Mouse (Mus musculus) MEL (cell line): ENCODE data around the gene Tmem62. TPM values are rescaled to one million over a fixed set of nuclear protein-coding genes. Genes with fewer than 3 reads are reported as not detected.
"Not testable (repeated sequence)": the region's sequence is repeated elsewhere in the genome, so short reads cannot be mapped to it uniquely, and the experiment has no call there.

ENCODE experiments used
- DNase-seq: peaks from one replicate; pipeline ENCODE4 v3.0.0; 2011; ENCODE audit warnings: low read depth, low spot score
- H3K27ac ChIP-seq: 2 replicates; pipeline ENCODE4 v1.5.1; 2012; ENCODE audit warnings: low read depth, mild to moderate bottlenecking, control low read depth, low read length, moderate library complexity; ENCODE audit not compliant: control insufficient read depth
- H3K27me3 ChIP-seq, 2 experiments: fragments of 150-350 bp in 1 of 2; sonication (generic) in 1 of 2; 2 replicates each; pipeline ENCODE4 v1.6.1; 2012; ENCODE audit warnings: low read length in 2 of 2, mild to moderate bottlenecking in 2 of 2, improper control_type of control experiment in 1 of 2, moderate library complexity in 1 of 2; ENCODE audit not compliant: insufficient read depth in 2 of 2, control insufficient read depth in 1 of 2
- H3K36me3 ChIP-seq, 2 experiments: 2 replicates each; pipeline ENCODE4 v1.6.1; 2012 to 2014; ENCODE audit warnings: low read length in 2 of 2, improper control_type of control experiment in 1 of 2, inconsistent platforms in 1 of 2, mild to moderate bottlenecking in 1 of 2; ENCODE audit not compliant: insufficient read depth in 2 of 2, control insufficient read depth in 1 of 2
- H3K4me1 ChIP-seq, 2 experiments: fragments of 150-350 bp in 1 of 2; sonication (generic) in 1 of 2; 2 replicates each; pipeline ENCODE4 v1.6.1; 2012; ENCODE audit warnings: low read length in 2 of 2, improper control_type of control experiment in 1 of 2, mild to moderate bottlenecking in 1 of 2; ENCODE audit not compliant: insufficient read depth in 2 of 2, control insufficient read depth in 1 of 2
- H3K4me3 ChIP-seq, 2 experiments: fragments of 150-350 bp in 1 of 2; sonication (generic) in 1 of 2; 2 replicates each; pipeline ENCODE4 v1.5.1; 2012; ENCODE audit warnings: low read depth in 2 of 2, low read length in 2 of 2, mild to moderate bottlenecking in 2 of 2, moderate library complexity in 2 of 2, control low read depth in 1 of 2, improper control_type of control experiment in 1 of 2; ENCODE audit not compliant: control insufficient read depth in 1 of 2, insufficient read depth in 1 of 2
- H3K79me2 ChIP-seq: 2 replicates; pipeline ENCODE4 v1.6.1; 2012; ENCODE audit warnings: mild to moderate bottlenecking, low read length, moderate library complexity; ENCODE audit not compliant: control insufficient read depth, poor library complexity, insufficient read depth
- H3K9ac ChIP-seq: 2 replicates; pipeline ENCODE4 v1.6.1; 2012; ENCODE audit warnings: low read depth, mild to moderate bottlenecking, control low read depth, low read length, moderate library complexity; ENCODE audit not compliant: control insufficient read depth, poor library complexity, severe bottlenecking
- H3K9me3 ChIP-seq: fragments of 150-350 bp; sonication (generic); replicated peaks from 2 replicates; pipeline ENCODE4 v1.6.1; 2012; ENCODE audit warnings: mild to moderate bottlenecking, low read length, improper control_type of control experiment, moderate library complexity; ENCODE audit not compliant: insufficient read depth
- BHLHE40 ChIP-seq: IDR thresholded peaks from 2 replicates; pipeline ENCODE4 v1.6.1; 2012; ENCODE audit warnings: low read depth, mild to moderate bottlenecking, inconsistent platforms, low read length, improper control_type of control experiment, borderline replicate concordance
- ELF1 ChIP-seq: IDR thresholded peaks from 2 replicates; pipeline ENCODE4 v1.6.1; 2014; ENCODE audit warnings: low read depth, mild to moderate bottlenecking, inconsistent platforms, low read length, improper control_type of control experiment, moderate library complexity
- EP300 ChIP-seq, 2 experiments: IDR thresholded peaks; 2 replicates each; pipeline ENCODE4 v1.6.1; 2011; ENCODE audit warnings: improper control_type of control experiment in 2 of 2, low read length in 2 of 2, low read depth in 1 of 2, mild to moderate bottlenecking in 1 of 2
- GABPA ChIP-seq: IDR thresholded peaks from 2 replicates; pipeline ENCODE4 v1.6.1; 2012; ENCODE audit warnings: low read depth, mild to moderate bottlenecking, inconsistent platforms, low read length, improper control_type of control experiment, moderate library complexity
- HCFC1 ChIP-seq: IDR thresholded peaks from 2 replicates; pipeline ENCODE4 v1.6.1; 2012; ENCODE audit warnings: low read depth, mild to moderate bottlenecking, inconsistent platforms, low read length, improper control_type of control experiment, moderate library complexity
- JUND ChIP-seq: IDR thresholded peaks from 2 replicates; pipeline ENCODE4 v1.6.1; 2011; ENCODE audit warnings: low read depth, mild to moderate bottlenecking, improper control_type of control experiment, low read length
- MAX ChIP-seq: IDR thresholded peaks from 2 replicates; pipeline ENCODE4 v1.6.1; 2011; ENCODE audit warnings: low read length, improper control_type of control experiment
- MAZ ChIP-seq: IDR thresholded peaks from 2 replicates; pipeline ENCODE4 v1.6.1; 2012; ENCODE audit warnings: low read depth, mild to moderate bottlenecking, inconsistent platforms, low read length, improper control_type of control experiment
- MEF2A ChIP-seq: IDR thresholded peaks from 2 replicates; pipeline ENCODE4 v1.6.1; 2014; ENCODE audit warnings: low read depth, mild to moderate bottlenecking, inconsistent platforms, low read length, improper control_type of control experiment; ENCODE audit not compliant: poor library complexity, insufficient replicate concordance, severe bottlenecking; ENCODE audit errors: extremely low read depth
- MYB ChIP-seq: IDR thresholded peaks from 2 replicates; pipeline ENCODE4 v1.6.1; 2011; ENCODE audit warnings: mild to moderate bottlenecking, low read depth, low read length, improper control_type of control experiment
- MYC ChIP-seq: IDR thresholded peaks from 2 replicates; pipeline ENCODE4 v1.6.1; 2011; ENCODE audit warnings: low read depth, mild to moderate bottlenecking, low read length, improper control_type of control experiment, moderate library complexity
- NRF1 ChIP-seq: IDR thresholded peaks from 2 replicates; pipeline ENCODE4 v1.6.1; 2014; ENCODE audit warnings: low read depth, mild to moderate bottlenecking, inconsistent platforms, low read length, improper control_type of control experiment, moderate library complexity; ENCODE audit not compliant: poor library complexity, insufficient read depth, severe bottlenecking
- RCOR1 ChIP-seq: IDR thresholded peaks from 2 replicates; pipeline ENCODE4 v1.6.1; 2012; ENCODE audit warnings: low read depth, mild to moderate bottlenecking, inconsistent platforms, low read length, improper control_type of control experiment
- SIN3A ChIP-seq: IDR thresholded peaks from 2 replicates; pipeline ENCODE4 v1.6.1; 2012; ENCODE audit warnings: low read length, improper control_type of control experiment, inconsistent platforms
- SMC3 ChIP-seq: IDR thresholded peaks from 2 replicates; pipeline ENCODE4 v1.6.1; 2011; ENCODE audit warnings: low read depth, low read length, improper control_type of control experiment
- TAL1 ChIP-seq: IDR thresholded peaks from 2 replicates; pipeline ENCODE4 v1.6.1; 2012; ENCODE audit warnings: mild to moderate bottlenecking, inconsistent platforms, low read length, moderate library complexity, mixed read lengths
- TBP ChIP-seq: IDR thresholded peaks from 2 replicates; pipeline ENCODE4 v1.8.0; 2011; ENCODE audit warnings: low read depth, low read length, improper control_type of control experiment
- TCF12 ChIP-seq: IDR thresholded peaks from 2 replicates; pipeline ENCODE4 v1.6.1; 2014; ENCODE audit warnings: low read depth, mild to moderate bottlenecking, inconsistent platforms, low read length, improper control_type of control experiment, moderate library complexity
- USF1 ChIP-seq: IDR thresholded peaks from 2 replicates; pipeline ENCODE4 v1.6.1; 2014; ENCODE audit warnings: low read depth, mild to moderate bottlenecking, inconsistent platforms, low read length, improper control_type of control experiment, moderate library complexity
- ZKSCAN1 ChIP-seq: IDR thresholded peaks from 2 replicates; pipeline ENCODE4 v1.6.1; 2012; ENCODE audit warnings: low read depth, mild to moderate bottlenecking, inconsistent platforms, low read length, improper control_type of control experiment, moderate library complexity
- ZMIZ1 ChIP-seq: IDR thresholded peaks from 2 replicates; pipeline ENCODE4 v1.6.1; 2012; ENCODE audit warnings: low read depth, mild to moderate bottlenecking, inconsistent platforms, low read length, improper control_type of control experiment, moderate library complexity
- polyA plus RNA-seq, 2 experiments: library from polyadenylated mRNA; stranded (reverse) in 1 of 2; unstranded in 1 of 2; fragments of >175 nt in 1 of 2; fragments of >200 nt in 1 of 2; gene quantifications; 2 replicates each; pipeline versions ENCODE4 v1.2.1 to v1.2.4; 2012; ENCODE audit warnings: low replicate concordance in 2 of 2, low read depth in 1 of 2; ENCODE audit not compliant: insufficient read length in 2 of 2, insufficient read depth in 1 of 2, missing spikeins in 1 of 2
- total RNA-seq: library from RNA; depleted of rRNA; stranded (reverse); fragments of 300-350 nt; gene quantifications from 2 replicates; pipeline ENCODE4 v1.2.3, GENCODE M21; 2012

Gene Tmem62
- total and polyA plus RNA-seq, 3 experiments, result 1.8 to 2.9 TPM; not detected in 1

- Histone ChIP-seq H3K4me1 (no peaks in the 10 kb centered on the region), H3K27me3 (no peaks in the 10 kb centered on the region), H3K36me3 (no peaks in the 10 kb centered on the region), H3K9ac (no peak overlapping the region), H3K79me2 (no peaks in the 10 kb centered on the region), H3K9me3 (no peaks in the 10 kb centered on the region), H3K27ac (no peak overlapping the region), H3K4me3 (no peak overlapping the region)
- DNase-seq, result no peak
- TF ChIP-seq MAX (no peak), USF1 (no peak), SIN3A (no peak), BHLHE40 (no peak), TAL1 (no peak), ZKSCAN1 (no peak), MAZ (no peak)
- TF ChIP-seq, all 39 proteins: peak for 0
These were observed 14.4 kb downstream of the Tmem62 start for GRCm38 (mm10) chr2:120991196-120991595.

GRCm38 (mm10) chr2:120996607-120997006 is 19.8 kb downstream of the Tmem62 start:
- H3K4me1 ChIP-seq, H3K27me3 ChIP-seq, DNase-seq, H3K27ac ChIP-seq, H3K79me2 ChIP-seq, H3K36me3 ChIP-seq, H3K4me3 ChIP-seq, H3K9me3 ChIP-seq, H3K9ac ChIP-seq: not testable (repeated sequence)

GRCm38 (mm10) chr2:120998863-120999262 is 22.0 kb downstream of the Tmem62 start:
- 0 out of 4 replicates have a peak, but pooled peaks of 1 of the 2 experiments have one; percentile 9 for TF ChIP-seq EP300 (IDR thresholded peaks at IDR 0.05; ENCODE audit: low read depth in 1 of 2, low read length in 2 of 2)
- no peak for TF ChIP-seq JUND
- no peak for TF ChIP-seq MYC
- TF ChIP-seq, all 39 proteins: peak for 1
- H3K4me1 ChIP-seq, result no peaks in the 10 kb centered on the region
- H3K9me3 ChIP-seq, result no peaks in the 10 kb centered on the region
- H3K9ac ChIP-seq, result no peak overlapping the region
- no peaks in the 10 kb centered on the region for H3K79me2 ChIP-seq
- DNase-seq, result no peak
- H3K27me3 ChIP-seq, result no peaks in the 10 kb centered on the region
- no peak overlapping the region for H3K4me3 ChIP-seq
- no peak overlapping the region for H3K27ac ChIP-seq
- H3K36me3 ChIP-seq, result no peaks in the 10 kb centered on the region

- Histone ChIP-seq H3K4me3 (no peak overlapping the region), H3K9ac (no peak overlapping the region), H3K27ac (no peak overlapping the region), H3K79me2 (no peaks in the 10 kb centered on the region), H3K4me1 (no peaks in the 10 kb centered on the region; a peak in 1 of 4 replicates), H3K27me3 (no peaks in the 10 kb centered on the region), H3K9me3 (no peaks in the 10 kb centered on the region), H3K36me3 (no peaks in the 10 kb centered on the region; a peak in 1 of 4 replicates)
- DNase-seq, result peak; percentile 67
- TF ChIP-seq TBP, result no peak
- no peak for TF ChIP-seq JUND
- no peak for TF ChIP-seq BHLHE40
- TF ChIP-seq ZMIZ1, result no peak
- TF ChIP-seq MAX, result no peak
- TF ChIP-seq NRF1, result no peak
- no peak for TF ChIP-seq MYB
- TF ChIP-seq MEF2A, result no peak
- no peak for TF ChIP-seq TCF12
- TF ChIP-seq GABPA, result no peak
- peak; percentile 63 for TF ChIP-seq SMC3
- no peak for TF ChIP-seq ZKSCAN1
- TF ChIP-seq HCFC1, result no peak
- no peak for TF ChIP-seq RCOR1
- TF ChIP-seq ELF1, result no peak
- no peak for TF ChIP-seq USF1
These were observed 26.8 kb downstream of the Tmem62 start for GRCm38 (mm10) chr2:121003586-121003985.
